Mouse (Mus musculus) right cerebral cortex, postnatal 25 days (tissue): ENCODE measurements around the gene Vmn1r30.

Experiments used
- DNase-seq: peaks from one replicate; pipeline ENCODE4 v3.0.0; 2022

Vmn1r30 gene

DNA sequence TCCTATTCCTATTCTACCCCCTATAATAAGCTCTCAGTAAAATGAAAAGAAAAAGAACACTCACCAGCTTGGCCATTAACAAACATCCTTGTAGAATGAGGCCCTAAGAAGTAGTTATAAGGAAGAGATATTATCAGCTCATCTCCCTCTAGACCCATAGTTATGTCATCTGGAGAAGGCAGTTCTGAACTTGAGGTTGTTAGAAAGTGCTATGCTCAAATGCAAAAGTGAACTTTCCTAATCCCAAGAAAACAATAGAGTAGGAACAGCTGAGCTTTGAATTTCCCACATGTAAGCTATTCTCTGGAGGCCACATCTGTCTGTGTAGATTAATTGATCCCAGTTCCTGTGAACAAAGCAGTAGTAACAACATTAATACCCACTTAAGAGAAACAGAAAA, at the start of gene Vmn1r30:
Gene Vmn1r30 (minus strand): TSS at position 101 of the 400 bp plus-strand sequence.
- no peak for DNase-seq

DNA sequence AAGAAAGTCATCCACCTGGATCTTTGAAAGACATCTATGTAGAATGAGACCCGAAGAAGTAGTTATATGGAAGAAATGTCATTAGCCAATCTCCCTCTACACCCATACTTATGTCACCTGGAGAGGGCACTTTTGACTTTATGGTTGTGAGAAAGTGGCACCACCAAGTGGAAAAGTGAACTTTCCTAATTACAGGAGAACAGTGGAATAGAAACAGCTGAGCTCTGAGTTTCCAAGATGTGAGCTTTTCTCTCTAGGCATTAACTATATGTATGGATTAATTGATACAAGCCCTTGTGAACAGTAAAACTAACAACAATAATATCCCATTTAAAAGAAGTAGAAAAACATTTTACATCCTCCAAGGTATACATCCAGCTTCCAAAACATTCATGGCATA, 32.0 kb upstream of the Vmn1r30 start, which contains the start of gene Vmn1r31:
Gene Vmn1r31 (minus strand): TSS at position 101 of the 400 bp plus-strand sequence.
- DNase-seq: no peak
